Mouse (Mus musculus): Measurements from ENCODE around the gene Adamts1. TPM values are rescaled to one million over a fixed set of nuclear protein-coding genes. Genes with fewer than 3 reads are reported as not detected.

The Adamts1 gene
- 18.5 and 30.2 TPM in 2 replicates for polyA plus RNA-seq (2012; rRNA removed; ENCODE audit: low replicate concordance)

GRCm38 (mm10) chr16:85802954-85803353 is at the start of gene Adamts1:
Gene Adamts1 (minus strand): TSS chr16:85803113.

Other genes with a start within 250 kb of the Adamts1 start
- gene Cyyr1, start 249.7 kb downstream of the Adamts1 start, polyA plus RNA-seq (2012; rRNA removed; ENCODE audit: low replicate concordance): 11.7 and 21.3 TPM in 2 replicates
- gene Adamts5, start 98.7 kb upstream of the Adamts1 start, polyA plus RNA-seq (2012; rRNA removed; ENCODE audit: low replicate concordance): 14.0 and 15.7 TPM in 2 replicates